Mouse (Mus musculus) myocyte (in vitro differentiated cells): ENCODE measurements around the gene Zfhx3. TPM values are rescaled to one million over a fixed set of nuclear protein-coding genes. Genes with fewer than 3 reads are reported as not detected.

Experiments
- H3K27me3 ChIP-seq: one replicate; pipeline ENCODE4 v1.6.1; 2011; ENCODE audit not compliant: control insufficient read depth, insufficient read depth, insufficient read length
- H3K36me3 ChIP-seq: one replicate; pipeline ENCODE4 v1.6.1; 2011; ENCODE audit not compliant: control insufficient read depth, insufficient read depth
- H3K4me2 ChIP-seq: one replicate; pipeline ENCODE4 v1.6.1; 2011; ENCODE audit warnings: low read depth, control low read depth
- H3K4me3 ChIP-seq: one replicate; pipeline ENCODE4 v1.5.1; 2011; ENCODE audit warnings: mild to moderate bottlenecking, control low read depth, moderate library complexity
- H3K79me2 ChIP-seq: one replicate; pipeline ENCODE4 v1.6.1; 2011; ENCODE audit not compliant: control insufficient read depth, insufficient read depth
- H3ac ChIP-seq: one replicate; pipeline ENCODE4 v1.6.1; 2011; ENCODE audit not compliant: control insufficient read depth, insufficient read length
- CEBPB ChIP-seq: IDR thresholded peaks from 2 replicates; pipeline ENCODE4 v1.6.1; 2011; ENCODE audit warnings: mild to moderate bottlenecking, moderate library complexity; ENCODE audit not compliant: poor library complexity, insufficient read depth, severe bottlenecking
- E2F4 ChIP-seq: IDR thresholded peaks from one replicate; pipeline ENCODE4 v1.6.1; 2011; ENCODE audit warnings: mild to moderate bottlenecking, control low read depth, moderate library complexity; ENCODE audit not compliant: insufficient read depth
- MAX ChIP-seq: IDR thresholded peaks from one replicate; pipeline ENCODE4 v1.6.1; 2011; ENCODE audit warnings: low read depth, mild to moderate bottlenecking, control low read depth
- MYOD1 ChIP-seq, 3 experiments: IDR thresholded peaks; one replicate each; pipeline ENCODE4 v1.6.1; 2011; ENCODE audit warnings: control low read depth in 2 of 3, low read depth in 2 of 3, mild to moderate bottlenecking in 2 of 3, moderate library complexity in 1 of 3; ENCODE audit not compliant: insufficient read length in 2 of 3, control insufficient read depth in 1 of 3
- MYOG ChIP-seq, 3 experiments: IDR thresholded peaks; one replicate each; pipeline ENCODE4 v1.6.1; 2011; ENCODE audit warnings: control low read depth in 2 of 3, low read depth in 2 of 3, mild to moderate bottlenecking in 2 of 3; ENCODE audit not compliant: insufficient read length in 2 of 3, control insufficient read depth in 1 of 3, insufficient read depth in 1 of 3
- POLR2A ChIP-seq: IDR thresholded peaks from one replicate; pipeline ENCODE4 v1.6.1; 2011; ENCODE audit warnings: low read depth, mild to moderate bottlenecking, control low read depth, moderate library complexity; ENCODE audit not compliant: insufficient read length
- POLR2AphosphoS2 ChIP-seq: IDR thresholded peaks from one replicate; pipeline ENCODE4 v1.6.1; 2011; ENCODE audit warnings: low read depth, control low read depth; ENCODE audit not compliant: insufficient read length
- REST ChIP-seq: IDR thresholded peaks from one replicate; pipeline ENCODE4 v1.6.1; 2011; ENCODE audit warnings: mild to moderate bottlenecking, control low read depth, moderate library complexity; ENCODE audit not compliant: insufficient read depth, insufficient read length
- SRF ChIP-seq: IDR thresholded peaks from one replicate; pipeline ENCODE4 v1.6.1; 2011; ENCODE audit warnings: low read depth; ENCODE audit not compliant: control insufficient read depth, insufficient read length
- TCF12 ChIP-seq: IDR thresholded peaks from one replicate; pipeline ENCODE4 v1.6.1; 2011; ENCODE audit warnings: mild to moderate bottlenecking, control low read depth; ENCODE audit not compliant: poor library complexity, insufficient read depth, severe bottlenecking
- TCF3 ChIP-seq: IDR thresholded peaks from one replicate; pipeline ENCODE4 v1.6.1; 2011; ENCODE audit warnings: low read depth, control low read depth; ENCODE audit not compliant: insufficient read length
- USF1 ChIP-seq: IDR thresholded peaks from one replicate; pipeline ENCODE4 v1.6.1; 2011; ENCODE audit warnings: low read depth, mild to moderate bottlenecking, control low read depth, moderate library complexity
- polyA plus RNA-seq: library from polyadenylated mRNA; unstranded; fragments of >200 nt; fragmentation: generic; extraction: Trizol; gene quantifications from one replicate; pipeline ENCODE4 v1.2.1, GENCODE M21; 2012; ENCODE audit warnings: missing spikeins

Zfhx3 gene
- polyA plus RNA-seq, 1 experiment, result 3.0 TPM

GRCm38 (mm10) chr8:108507769-108508168 is 565.3 kb downstream of the Zfhx3 start:
- H3K36me3 ChIP-seq, result no peaks in the 10 kb centered on the region

GRCm38 (mm10) chr8:108510641-108511325 is 568.3 kb downstream of the Zfhx3 start:
- no peaks in the 10 kb centered on the region for H3K79me2 ChIP-seq
- TF ChIP-seq SRF, result no peak
- TF ChIP-seq TCF12, result no peak
- TF ChIP-seq E2F4, result no peak
- no peak for TF ChIP-seq MYOD1 (IDR thresholded peaks at IDR 0.05; ENCODE audit: control insufficient read depth in 1 of 3, insufficient read length in 2 of 3, low read depth in 2 of 3)
- TF ChIP-seq REST, result no peak
- TF ChIP-seq MAX, result no peak
- TF ChIP-seq TCF3, result no peak
- TF ChIP-seq CEBPB, result no peak
- TF ChIP-seq POLR2AphosphoS2, result no peak
- no peak for TF ChIP-seq POLR2A
- TF ChIP-seq MYOG (IDR thresholded peaks at IDR 0.05; ENCODE audit: control insufficient read depth in 1 of 3, insufficient read depth in 1 of 3, insufficient read length in 2 of 3, low read depth in 2 of 3), result no peak
- no peak for TF ChIP-seq USF1
- no peak overlapping the region for H3K4me3 ChIP-seq
- no peak overlapping the region for H3K4me2 ChIP-seq
- no peaks in the 10 kb centered on the region for H3K27me3 ChIP-seq
- H3K36me3 ChIP-seq, result no peaks in the 10 kb centered on the region
- no peak overlapping the region for H3ac ChIP-seq

More at GRCm38 (mm10) chr8:108507769-108508168, 565.3 kb downstream of the Zfhx3 start:
- H3ac ChIP-seq, result no peak overlapping the region
- H3K4me3 ChIP-seq, result no peak overlapping the region
- no peaks in the 10 kb centered on the region for H3K79me2 ChIP-seq
- TF ChIP-seq SRF, result no peak
- TF ChIP-seq TCF12, result no peak
- no peak for TF ChIP-seq USF1
- TF ChIP-seq CEBPB, result no peak
- TF ChIP-seq POLR2A, result no peak
- no peak for TF ChIP-seq MAX
- TF ChIP-seq TCF3, result no peak
- TF ChIP-seq POLR2AphosphoS2, result no peak
- no peak for TF ChIP-seq MYOD1 (IDR thresholded peaks at IDR 0.05; ENCODE audit: control insufficient read depth in 1 of 3, insufficient read length in 2 of 3, low read depth in 2 of 3)
- TF ChIP-seq MYOG (IDR thresholded peaks at IDR 0.05; ENCODE audit: control insufficient read depth in 1 of 3, insufficient read depth in 1 of 3, insufficient read length in 2 of 3, low read depth in 2 of 3), result no peak
- no peak for TF ChIP-seq REST
- no peak for TF ChIP-seq E2F4
- no peaks in the 10 kb centered on the region for H3K27me3 ChIP-seq
- no peak overlapping the region for H3K4me2 ChIP-seq

- Histone ChIP-seq H3K36me3 (no peaks in the 10 kb centered on the region), H3ac (no peak overlapping the region), H3K4me2 (no peak overlapping the region), H3K4me3 (no peak overlapping the region), H3K27me3 (no peaks in the 10 kb centered on the region), H3K79me2 (no peaks in the 10 kb centered on the region)
- TF ChIP-seq E2F4 (no peak), MAX (no peak), CEBPB (peak; percentile 85), POLR2A (no peak), USF1 (no peak), TCF12 (no peak), MYOD1 (IDR thresholded peaks at IDR 0.05; ENCODE audit: control insufficient read depth in 1 of 3, insufficient read length in 2 of 3, low read depth in 2 of 3) (no peak), SRF (no peak)
Observed at GRCm38 (mm10) chr8:108518116-108518515, 575.7 kb downstream of the Zfhx3 start.

DNA sequence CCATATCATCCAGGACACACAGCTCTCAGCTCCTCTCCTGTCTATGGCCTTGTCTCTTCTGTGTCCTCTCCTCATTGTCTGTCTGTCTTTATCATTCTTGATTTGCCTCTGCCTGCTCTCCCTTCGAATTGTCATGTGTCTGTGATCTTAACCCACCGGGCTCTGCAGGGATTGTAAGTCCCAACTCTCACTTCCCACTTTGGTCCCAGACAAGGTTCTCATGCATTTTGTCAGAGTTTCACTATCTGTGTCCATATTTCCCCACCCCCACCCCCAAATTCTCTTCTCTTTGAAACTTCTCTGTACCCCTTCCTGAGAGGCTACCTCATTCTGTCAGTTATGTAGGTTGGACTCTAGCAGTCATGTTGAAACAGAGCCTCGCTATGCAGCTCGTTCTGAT is 579.6 kb downstream of the Zfhx3 start:
- H3K4me3 ChIP-seq, result no peak overlapping the region
- H3K27me3 ChIP-seq, result no peaks in the 10 kb centered on the region
- no peak for TF ChIP-seq REST
- TF ChIP-seq TCF12, result no peak
- no peak for TF ChIP-seq TCF3
- no peak for TF ChIP-seq USF1
- no peak for TF ChIP-seq MYOD1 (IDR thresholded peaks at IDR 0.05; ENCODE audit: control insufficient read depth in 1 of 3, insufficient read length in 2 of 3, low read depth in 2 of 3)
- no peak overlapping the region for H3K4me2 ChIP-seq
- no peaks in the 10 kb centered on the region for H3K36me3 ChIP-seq
- H3ac ChIP-seq, result no peak overlapping the region
- H3K79me2 ChIP-seq, result no peaks in the 10 kb centered on the region

GRCm38 (mm10) chr8:108529421-108529820 is 587.0 kb downstream of the Zfhx3 start:
- Histone ChIP-seq H3ac (no peak overlapping the region), H3K36me3 (no peaks in the 10 kb centered on the region), H3K4me3 (no peak overlapping the region), H3K79me2 (no peaks in the 10 kb centered on the region), H3K4me2 (no peak overlapping the region), H3K27me3 (no peaks in the 10 kb centered on the region)
- TF ChIP-seq TCF12, result no peak
- no peak for TF ChIP-seq MAX
- no peak for TF ChIP-seq POLR2A
- TF ChIP-seq MYOG (IDR thresholded peaks at IDR 0.05; ENCODE audit: control insufficient read depth in 1 of 3, insufficient read depth in 1 of 3, insufficient read length in 2 of 3, low read depth in 2 of 3), result no peak
- TF ChIP-seq E2F4, result no peak
- TF ChIP-seq SRF, result no peak
- TF ChIP-seq REST, result no peak
- no peak for TF ChIP-seq POLR2AphosphoS2
- no peak for TF ChIP-seq TCF3
- no peak for TF ChIP-seq MYOD1 (IDR thresholded peaks at IDR 0.05; ENCODE audit: control insufficient read depth in 1 of 3, insufficient read length in 2 of 3, low read depth in 2 of 3)
- no peak for TF ChIP-seq USF1
- TF ChIP-seq CEBPB, result no peak
